In genomic region chr14:8260214-8260613, GRCm38 (mm10) we compare ENCODE assay signal across 33 mouse cellular contexts. TPM values are rescaled to one million over a fixed set of nuclear protein-coding genes. Genes with fewer than 3 reads are reported as not detected.
A peak's percentile ranks its signal among the peaks of the same experiment; 100 is the strongest.
DNase-seq lines count a peak whose midpoint lies in the region; ATAC-seq and TF ChIP-seq lines count a peak whose summit lies in the region.
"Had no signal": no experiment of that assay in that cellular context is flagged by ENCODE, and none has a peak within 500 bp of the region (broad histone marks: within the 10 kb centered on the region; RNA-seq: fewer than 3 reads in every experiment).

No protein-coding gene starts in this region.

- TF ChIP-seq POLR2A in liver, adult 2 months (IDR thresholded peaks at IDR 0.05; ENCODE audit: extremely low read depth, insufficient read depth, low read length), result no peak

- H3K4me1 ChIP-seq in liver, adult 2 months (ENCODE audit: control insufficient read depth, insufficient read depth, low read length), result peaks cover 29% of the 10 kb centered on the region
- H3K4me1 ChIP-seq in liver, embryonic 12.5 days, result peaks cover 12% of the 10 kb centered on the region; the same call in 1 of the 2 replicates
- no peaks in the 10 kb centered on the region for H3K4me1 ChIP-seq in neural tube, embryonic 15.5 days
- H3K4me1 ChIP-seq in liver, embryonic 16.5 days (ENCODE audit: control insufficient read depth, low read depth, low read length), result no peaks in the 10 kb centered on the region; the same call in none of the 2 replicates
- H3K4me1 ChIP-seq: forebrain, embryonic 13.5 days; hindbrain, embryonic 15.5 days had no signal

- DNase-seq in liver, adult 2 months (ENCODE audit: extremely low read depth, low read depth, low spot score), result peak; percentile 91
- peak; percentile 10 for DNase-seq in neural tube, embryonic 10.5 days (ENCODE audit: extremely low spot score, low spot score)
- no peak for DNase-seq in spleen, adult 18-20 months
- DNase-seq: adrenal gland, adult 8-10 months; adrenal gland, postnatal 25 days; cerebellum, adult 11-12 months; cerebellum, adult 8-10 months; cerebellum, postnatal 10 days; cerebellum, postnatal 36 days; embryo, embryonic 11 days; gastrocnemius, adult 2 months; gastrocnemius, postnatal 14 days; heart, adult 2 months had no signal

- H3K9ac ChIP-seq in liver, adult 2 months (ENCODE audit: low read depth, low read length), result peak overlapping the region; percentile 30; the same call in 1 of the 2 replicates
- H3K9ac ChIP-seq in liver, embryonic 12.5 days, result no peak overlapping the region
- H3K9ac ChIP-seq in neural tube, embryonic 15.5 days (replicated peaks), result no peak overlapping the region
- H3K9ac ChIP-seq in liver, embryonic 16.5 days (ENCODE audit: low read depth, low read length), result no peak overlapping the region
- H3K9ac ChIP-seq: embryonic facial prominence, embryonic 13.5 days; forebrain, embryonic 13.5 days; hindbrain, embryonic 12.5 days; hindbrain, embryonic 15.5 days had no signal

- H3K9me3 ChIP-seq in liver, embryonic 12.5 days (replicated peaks), result no peaks in the 10 kb centered on the region
- H3K9me3 ChIP-seq in neural tube, embryonic 15.5 days (replicated peaks), result no peaks in the 10 kb centered on the region
- no peaks in the 10 kb centered on the region for H3K9me3 ChIP-seq in liver, embryonic 16.5 days (replicated peaks; ENCODE audit: control insufficient read depth, low read length)
- H3K9me3 ChIP-seq: embryonic facial prominence, embryonic 10.5 days; embryonic facial prominence, embryonic 13.5 days; forebrain, embryonic 10.5 days; forebrain, embryonic 13.5 days; hindbrain, embryonic 12.5 days; hindbrain, embryonic 15.5 days had no signal

- TF ChIP-seq CTCF in liver, adult 2 months (IDR thresholded peaks at IDR 0.05; ENCODE audit: low read depth, low read length), result no peak

- no peak overlapping the region for H3K4me2 ChIP-seq in liver, embryonic 12.5 days
- H3K4me2 ChIP-seq in neural tube, embryonic 15.5 days, result no peak overlapping the region
- H3K4me2 ChIP-seq in liver, embryonic 16.5 days (ENCODE audit: low read depth, low read length), result no peak overlapping the region
- H3K4me2 ChIP-seq: embryonic facial prominence, embryonic 13.5 days; forebrain, embryonic 13.5 days; heart, embryonic 11.5 days; hindbrain, embryonic 12.5 days; hindbrain, embryonic 15.5 days had no signal

- H3K79me2 ChIP-seq in liver, adult 2 months (ENCODE audit: control insufficient read depth, insufficient read depth, low read length), result peaks cover 11% of the 10 kb centered on the region; the same call in 1 of the 2 replicates

- H3K36me3 ChIP-seq in liver, adult 2 months (ENCODE audit: control insufficient read depth, insufficient read depth, low read length), result peaks cover 10% of the 10 kb centered on the region
- no peaks in the 10 kb centered on the region for H3K36me3 ChIP-seq in liver, embryonic 12.5 days
- no peaks in the 10 kb centered on the region for H3K36me3 ChIP-seq in neural tube, embryonic 15.5 days
- no peaks in the 10 kb centered on the region for H3K36me3 ChIP-seq in liver, embryonic 16.5 days (ENCODE audit: control insufficient read depth, insufficient read depth)
- H3K36me3 ChIP-seq: embryonic facial prominence, embryonic 10.5 days; embryonic facial prominence, embryonic 13.5 days; forebrain, embryonic 10.5 days; hindbrain, embryonic 12.5 days; hindbrain, embryonic 15.5 days had no signal

- H3K27me3 ChIP-seq in liver, adult 2 months (ENCODE audit: control insufficient read depth, insufficient read depth, low read length), result no peaks in the 10 kb centered on the region
- 0 out of 2 replicates have a peak, but pooled peaks cover 3% of the 10 kb centered on the region for H3K27me3 ChIP-seq in liver, embryonic 12.5 days (replicated peaks)
- no peaks in the 10 kb centered on the region for H3K27me3 ChIP-seq in neural tube, embryonic 15.5 days (replicated peaks)
- H3K27me3 ChIP-seq in liver, embryonic 16.5 days (ENCODE audit: control insufficient read depth, insufficient read depth, low read depth, low read length), result no peaks in the 10 kb centered on the region
- H3K27me3 ChIP-seq: forebrain, embryonic 13.5 days; hindbrain, embryonic 12.5 days; hindbrain, embryonic 15.5 days had no signal

- no peak for ATAC-seq in liver, embryonic 12.5 days
- ATAC-seq in neural tube, embryonic 15.5 days (ENCODE audit: low FRiP score), result no peak
- no peak for ATAC-seq in liver, embryonic 16.5 days (ENCODE audit: low read depth)
- ATAC-seq: activated CD4-positive, CD25-positive, alpha-beta regulatory T cell, adult 4 months; CD4-positive, CD25-positive, alpha-beta regulatory T cell, adult 4 months; forebrain, embryonic 13.5 days; forebrain, embryonic 16.5 days had no signal

- H3K27ac ChIP-seq in liver, adult 2 months (replicated peaks; ENCODE audit: insufficient read depth, low read depth, low read length), result peak overlapping the region; percentile 83
- H3K27ac ChIP-seq in liver, embryonic 12.5 days, result no peak overlapping the region
- H3K27ac ChIP-seq in neural tube, embryonic 15.5 days (replicated peaks), result no peak overlapping the region
- peak overlapping the region; percentile 70 for H3K27ac ChIP-seq in liver, embryonic 16.5 days (ENCODE audit: low read length)
- H3K27ac ChIP-seq: embryonic facial prominence, embryonic 10.5 days; embryonic facial prominence, embryonic 13.5 days; forebrain, embryonic 10.5 days; forebrain, embryonic 13.5 days; gastrocnemius, adult 2 months; heart, adult 2 months; hindbrain, embryonic 12.5 days; hindbrain, embryonic 15.5 days had no signal

- WGBS in liver, adult 2 months, result 22% methylated on average over 5 of the region's 5 CpGs
- WGBS in liver, embryonic 12.5 days (ENCODE audit: insufficient replicate concordance), result 62% methylated on average over 5 of the region's 5 CpGs
- 77% methylated on average over 5 of the region's 5 CpGs for WGBS in neural tube, embryonic 15.5 days
- 59% methylated on average over 5 of the region's 5 CpGs for WGBS in liver, embryonic 16.5 days (ENCODE audit: insufficient replicate concordance)

- H3K4me3 ChIP-seq in liver, adult 2 months (ENCODE audit: insufficient read depth, low read depth, low read length), result no peak overlapping the region
- H3K4me3 ChIP-seq in liver, embryonic 12.5 days, result no peak overlapping the region
- no peak overlapping the region for H3K4me3 ChIP-seq in neural tube, embryonic 15.5 days (replicated peaks)
- no peak overlapping the region for H3K4me3 ChIP-seq in liver, embryonic 16.5 days (ENCODE audit: low read depth, low read length)
- H3K4me3 ChIP-seq: embryonic facial prominence, embryonic 10.5 days; embryonic facial prominence, embryonic 13.5 days; erythroblast, embryonic 14.5 days; forebrain, embryonic 10.5 days; forebrain, embryonic 13.5 days; gastrocnemius, adult 2 months; heart, adult 2 months; hindbrain, embryonic 12.5 days; hindbrain, embryonic 15.5 days had no signal

RNA-seq across cellular contexts. Expression of gene Acox2, which starts 1.1 kb away (rescaled TPM):
- 213 and 244 TPM in 2 replicates for total RNA-seq in liver, adult 2 months (2014; rRNA removed)
- polyA plus RNA-seq in liver, adult 2 months (2012; rRNA removed), result 301 and 313 TPM in 2 replicates
- polyA plus RNA-seq in liver, embryonic 12.5 days (2016; fragmentation: Nextera tagmentation; extraction: Ambion mirVana), result 2.8 and 3.5 TPM in 2 replicates
- 0.22 TPM in 1 of 2 replicates, not detected in the other for polyA plus RNA-seq in neural tube, embryonic 15.5 days (2015; fragmentation: Nextera tagmentation; extraction: Ambion mirVana)
- 63.5 and 74.1 TPM in 2 replicates for polyA plus RNA-seq in liver, embryonic 16.5 days (2015; fragmentation: Nextera tagmentation; extraction: Ambion mirVana)
- total RNA-seq: hematopoietic stem cell, adult 5-6 weeks; MEL had no signal
- polyA plus RNA-seq: activated CD4-positive, CD25-positive, alpha-beta regulatory T cell, adult 4 months; brain, embryonic 14.5 days; C2C12; CD4-positive, CD25-positive, alpha-beta regulatory T cell, adult 4 months; embryonic facial prominence, embryonic 10.5 days; embryonic facial prominence, embryonic 13.5 days; erythroblast, embryonic 14.5 days; forebrain, embryonic 10.5 days; forebrain, embryonic 13.5 days; heart, embryonic 14.5 days; heart, postnatal 0 days had no signal

RNA-seq across cellular contexts. Expression of gene Kctd6, which starts 46.3 kb away (rescaled TPM):
- total RNA-seq in liver, adult 2 months (2014; rRNA removed), result 4.3 and 5.2 TPM in 2 replicates
- polyA plus RNA-seq in liver, adult 2 months (2012; rRNA removed), result 3.9 and 5.1 TPM in 2 replicates
- 7.8 and 8.6 TPM in 2 replicates for polyA plus RNA-seq in liver, embryonic 12.5 days (2016; fragmentation: Nextera tagmentation; extraction: Ambion mirVana)
- 15.1 and 22.5 TPM in 2 replicates for polyA plus RNA-seq in neural tube, embryonic 15.5 days (2015; fragmentation: Nextera tagmentation; extraction: Ambion mirVana)
- polyA plus RNA-seq in liver, embryonic 16.5 days (2015; fragmentation: Nextera tagmentation; extraction: Ambion mirVana), result 1.2 TPM in 2 replicates

RNA-seq across cellular contexts. Expression of gene Fam107a, which starts 57.6 kb away (rescaled TPM):
- total RNA-seq in liver, adult 2 months (2014; rRNA removed), result 0.27 TPM in 1 of 2 replicates, not detected in the other
- polyA plus RNA-seq in liver, adult 2 months (2012; rRNA removed), result not detected in 2 replicates
- 0.05 TPM in 1 of 2 replicates, not detected in the other for polyA plus RNA-seq in liver, embryonic 12.5 days (2016; fragmentation: Nextera tagmentation; extraction: Ambion mirVana)
- 0.44 and 0.87 TPM in 2 replicates for polyA plus RNA-seq in neural tube, embryonic 15.5 days (2015; fragmentation: Nextera tagmentation; extraction: Ambion mirVana)
- 0.02 and 0.05 TPM in 2 replicates for polyA plus RNA-seq in liver, embryonic 16.5 days (2015; fragmentation: Nextera tagmentation; extraction: Ambion mirVana)
- total RNA-seq: hematopoietic stem cell, adult 5-6 weeks; MEL had no signal
- polyA plus RNA-seq: activated CD4-positive, CD25-positive, alpha-beta regulatory T cell, adult 4 months; C2C12; CD4-positive, CD25-positive, alpha-beta regulatory T cell, adult 4 months; erythroblast, embryonic 14.5 days had no signal

Comparison
In these comparisons a context has a peak if more than half of its experiments do, and no peak if none do; other contexts are left out.
1. H3K27ac ChIP-seq: peak in liver, adult 2 months (single experiment) and liver, embryonic 16.5 days (single experiment); none in liver, embryonic 12.5 days (single experiment) and neural tube, embryonic 15.5 days (single experiment).
2. RNA of gene Acox2, which starts 1.1 kb away (polyA plus RNA-seq): 301 to 313 TPM in liver, adult 2 months and 63.5 to 74.1 TPM in liver, embryonic 16.5 days; 2.8 to 3.5 TPM in liver, embryonic 12.5 days and 0.22 TPM in neural tube, embryonic 15.5 days; every median in the first group is over 10 times any median in the second.
3. DNase-seq: peak in liver, adult 2 months (single experiment) and neural tube, embryonic 10.5 days (single experiment); none in spleen, adult 18-20 months (0 of 2).